Mouse (Mus musculus): ENCODE data around the gene Gpr173. TPM values are rescaled to one million over a fixed set of nuclear protein-coding genes. Genes with fewer than 3 reads are reported as not detected.
A peak's percentile ranks its signal among the peaks of the same experiment; 100 is the strongest.

The Gpr173 gene
- total and polyA plus RNA-seq, 3 experiments = not detected

- H3K4me3 ChIP-seq (replicated peaks in 1 of 3; ENCODE audit: low read depth in 2 of 3, low read length in 2 of 3, poor library complexity in 1 of 3) = peak overlapping the region in 2 of 3 experiments; percentile 14 to 65
- in situ Hi-C loops (cut with MboI; ENCODE audit: low pct_ligation_motif_present, low pct_unique_long_range_greater_than_20kb, low sequenced_read_pairs) = no loop called here
- peaks cover 2 to 7% of the 10 kb centered on the region in 2 experiments; a peak in 2 of 4 replicates for H3K4me1 ChIP-seq (ENCODE audit: control insufficient read depth in 1 of 2, insufficient read depth in 2 of 2)
- H3K9ac ChIP-seq (ENCODE audit: insufficient read depth, low read depth) = no peak overlapping the region; the same call in 1 of the 2 replicates
- no peaks in the 10 kb centered on the region for H3K27me3 ChIP-seq (replicated peaks)
- no peak for TF ChIP-seq TBP (conservative IDR thresholded peaks at IDR 0.05; ENCODE audit: low read depth, low read length)
- no peak for TF ChIP-seq ZNF384 (IDR thresholded peaks at IDR 0.05; ENCODE audit: low read depth, low read length)
- no peak for TF ChIP-seq ZKSCAN1 (IDR thresholded peaks at IDR 0.05; ENCODE audit: borderline replicate concordance, low read depth, low read length)
- TF ChIP-seq MYC (IDR thresholded peaks at IDR 0.05; ENCODE audit: low read depth, low read length) = no peak
- no peak for TF ChIP-seq CHD2 (IDR thresholded peaks at IDR 0.05; ENCODE audit: low read length)
- TF ChIP-seq MAX (IDR thresholded peaks at IDR 0.05; ENCODE audit: low read length) = no peak
- no peak for TF ChIP-seq RAD21 (IDR thresholded peaks at IDR 0.05; ENCODE audit: low read depth, low read length)
- no peak for TF ChIP-seq EP300 (IDR thresholded peaks at IDR 0.05; ENCODE audit: low read length)
- no peak for TF ChIP-seq ELF1 (IDR thresholded peaks at IDR 0.05; ENCODE audit: low read depth, low read length)
- H3K27ac ChIP-seq (ENCODE audit: insufficient read depth, low read depth) = no peak overlapping the region
- H3K36me3 ChIP-seq (replicated peaks in 1 of 2; ENCODE audit: control insufficient read depth in 1 of 2, insufficient read depth in 1 of 2, low read length in 1 of 2) = no peaks in the 10 kb centered on the region
- dilution Hi-C loops (cut with MboI; ENCODE audit: extremely low pct_ligation_motif_present, extremely low pct_unique_long_range_greater_than_20kb, low sequenced_read_pairs) = no loop called here
- no peaks in the 10 kb centered on the region for H3K9me3 ChIP-seq (replicated peaks; ENCODE audit: low read length)
- H3K79me2 ChIP-seq (replicated peaks; ENCODE audit: control insufficient read depth, extremely low read depth, insufficient read depth, poor library complexity, severe bottlenecking) = peaks cover 8% of the 10 kb centered on the region
- no peak for DNase-seq (ENCODE audit: extremely low read depth)
- H3K4me2 ChIP-seq (ENCODE audit: insufficient read depth, low read depth, poor library complexity, severe bottlenecking) = peak overlapping the region; percentile 68
Measured at GRCm38 (mm10) chrX:152327689-152328052, 40.8 kb downstream of the Gpr173 start.

- Histone ChIP-seq H3K9me3 (replicated peaks; ENCODE audit: low read length) (no peaks in the 10 kb centered on the region), H3K4me2 (ENCODE audit: insufficient read depth, low read depth, poor library complexity, severe bottlenecking) (peak within 1 kb of the TSS; percentile 68), H3K4me1 (ENCODE audit: control insufficient read depth in 1 of 2, insufficient read depth in 2 of 2) (peaks cover 2 to 7% of the 10 kb centered on the region in 2 experiments; a peak in 2 of 4 replicates), H3K79me2 (replicated peaks; ENCODE audit: control insufficient read depth, extremely low read depth, insufficient read depth, poor library complexity, severe bottlenecking) (peaks cover 8% of the 10 kb centered on the region), H3K36me3 (replicated peaks in 1 of 2; ENCODE audit: control insufficient read depth in 1 of 2, insufficient read depth in 1 of 2, low read length in 1 of 2) (no peaks in the 10 kb centered on the region), H3K27ac (ENCODE audit: insufficient read depth, low read depth) (no peak within 1 kb of the TSS), H3K4me3 (replicated peaks in 1 of 3; ENCODE audit: low read depth in 2 of 3, low read length in 2 of 3, poor library complexity in 1 of 3) (peak within 1 kb of the TSS; percentile 65 to 83 (median 66)), H3K27me3 (replicated peaks) (no peaks in the 10 kb centered on the region), H3K9ac (ENCODE audit: insufficient read depth, low read depth) (peak within 1 kb of the TSS; percentile 51)
- in situ Hi-C loops (cut with MboI; ENCODE audit: low pct_ligation_motif_present, low pct_unique_long_range_greater_than_20kb, low sequenced_read_pairs) = no loop called here
- peak; percentile 77 for TF ChIP-seq TBP (conservative IDR thresholded peaks at IDR 0.05; ENCODE audit: low read depth, low read length)
- peak; percentile 32; the same call in 1 of the 2 replicates for TF ChIP-seq MXI1 (IDR thresholded peaks at IDR 0.05; ENCODE audit: low read depth, low read length)
- peak; percentile 76 for TF ChIP-seq SIN3A (IDR thresholded peaks at IDR 0.05; ENCODE audit: low read length)
- no peak for TF ChIP-seq USF2 (conservative IDR thresholded peaks at IDR 0.05; ENCODE audit: low read depth, low read length)
- no peak for TF ChIP-seq ZKSCAN1 (IDR thresholded peaks at IDR 0.05; ENCODE audit: borderline replicate concordance, low read depth, low read length)
- no peak for TF ChIP-seq CHD1 (IDR thresholded peaks at IDR 0.05; ENCODE audit: low read depth, low read length)
- TF ChIP-seq CHD2 (IDR thresholded peaks at IDR 0.05; ENCODE audit: low read length) = peak; percentile 73
- TF ChIP-seq ZMIZ1 (IDR thresholded peaks at IDR 0.05; ENCODE audit: low read depth, low read length) = no peak
- peak; percentile 55 for TF ChIP-seq ELF1 (IDR thresholded peaks at IDR 0.05; ENCODE audit: low read depth, low read length)
- TF ChIP-seq MAX (IDR thresholded peaks at IDR 0.05; ENCODE audit: low read length) = no peak
- peak; percentile 29; the same call in 1 of the 2 replicates for TF ChIP-seq POLR2AphosphoS2 (IDR thresholded peaks at IDR 0.05; ENCODE audit: low read depth, low read length)
- TF ChIP-seq NELFE (IDR thresholded peaks at IDR 0.05; ENCODE audit: low read depth, low read length) = peak; percentile 79
- TF ChIP-seq NRF1 (IDR thresholded peaks at IDR 0.05; ENCODE audit: low read depth, low read length) = 0 out of 2 replicates have a peak, but pooled peaks have one; percentile 25
- no peak for TF ChIP-seq CTCF (conservative IDR thresholded peaks at IDR 0.05 in 1 of 2, IDR thresholded peaks at IDR 0.05 in 1 of 2; ENCODE audit: low read depth in 2 of 2, low read length in 2 of 2)
- peak; percentile 76 for TF ChIP-seq POLR2A (IDR thresholded peaks at IDR 0.05; ENCODE audit: low read depth, low read length)
- 0 out of 2 replicates have a peak, but pooled peaks have one; percentile 40 for TF ChIP-seq MAZ (IDR thresholded peaks at IDR 0.05; ENCODE audit: low read depth, low read length)
- TF ChIP-seq EP300 (IDR thresholded peaks at IDR 0.05; ENCODE audit: low read length) = no peak
- TF ChIP-seq BHLHE40 (IDR thresholded peaks at IDR 0.05; ENCODE audit: low read depth, low read length) = peak; percentile 82
- peak; percentile 85 for DNase-seq (ENCODE audit: extremely low read depth)
- dilution Hi-C loops (cut with MboI; ENCODE audit: extremely low pct_ligation_motif_present, extremely low pct_unique_long_range_greater_than_20kb, low sequenced_read_pairs) = no loop called here
Measured at GRCm38 (mm10) chrX:152326996-152327688, 41.4 kb downstream of the Gpr173 start, which contains the start of gene Kantr. Gene Kantr (minus strand): TSS chrX:152327495.

Measured in CH12.LX (cell line).